Mouse (Mus musculus) liver, adult 2 months (tissue): ENCODE measurements at regions not wholly inside any gene's neighbourhood (a gene's known extent, or its start where the extent isn't known, plus 50 kb on each side); places are given as distances from the start of the nearest gene placed in this dataset.

Experiments used
- DNase-seq: peaks from one replicate; pipeline ENCODE4 v3.0.0-alpha.2; 2011; ENCODE audit warnings: low read depth, low spot score; ENCODE audit errors: extremely low read depth
- H3K27ac ChIP-seq: fragments of 200-500 bp; replicated peaks from 2 replicates; pipeline ENCODE4 v1.5.1; 2012; ENCODE audit warnings: low read depth, mild to moderate bottlenecking, control low read depth, inconsistent platforms, low read length; ENCODE audit not compliant: insufficient read depth
- H3K27me3 ChIP-seq: fragments of 200-500 bp; 2 replicates; pipeline ENCODE4 v1.6.1; 2012; ENCODE audit warnings: mild to moderate bottlenecking, moderate library complexity, low read length, inconsistent platforms; ENCODE audit not compliant: control insufficient read depth, insufficient read depth
- H3K36me3 ChIP-seq: fragments of 200-500 bp; 2 replicates; pipeline ENCODE4 v1.6.1; 2012; ENCODE audit warnings: low read length, inconsistent platforms; ENCODE audit not compliant: control insufficient read depth, insufficient read depth
- H3K4me1 ChIP-seq: fragments of 200-500 bp; 2 replicates; pipeline ENCODE4 v1.6.1; 2011; ENCODE audit warnings: low read length; ENCODE audit not compliant: control insufficient read depth, insufficient read depth
- H3K4me3 ChIP-seq: fragments of 200-500 bp; 2 replicates; pipeline ENCODE4 v1.5.1; 2011; ENCODE audit warnings: low read depth, mild to moderate bottlenecking, control low read depth, low read length, moderate library complexity; ENCODE audit not compliant: insufficient read depth
- H3K79me2 ChIP-seq: fragments of 200-500 bp; 2 replicates; pipeline ENCODE4 v1.6.1; 2012; ENCODE audit warnings: inconsistent platforms, mild to moderate bottlenecking, low read length, moderate library complexity; ENCODE audit not compliant: control insufficient read depth, insufficient read depth
- H3K9ac ChIP-seq: fragments of 200-500 bp; 2 replicates; pipeline ENCODE4 v1.6.1; 2012; ENCODE audit warnings: low read depth, mild to moderate bottlenecking, control low read depth, inconsistent platforms, low read length
- CTCF ChIP-seq: fragments of 200-500 bp; IDR thresholded peaks from 2 replicates; pipeline ENCODE4 v1.5.1; 2011; ENCODE audit warnings: low read depth, low read length, control low read depth
- POLR2A ChIP-seq: fragments of 200-500 bp; IDR thresholded peaks from 2 replicates; pipeline ENCODE4 v1.6.1; 2011; ENCODE audit warnings: low read length, control low read depth; ENCODE audit not compliant: insufficient read depth; ENCODE audit errors: extremely low read depth
- WGBS: fragments of 180-500 bp; shearing (Covaris S2); methylation state at CpG from one replicate; pipeline ENCODE4 v1.1.7; 2018; 5-methylcytosine and 5-hydroxymethylcytosine counted together

DNA sequence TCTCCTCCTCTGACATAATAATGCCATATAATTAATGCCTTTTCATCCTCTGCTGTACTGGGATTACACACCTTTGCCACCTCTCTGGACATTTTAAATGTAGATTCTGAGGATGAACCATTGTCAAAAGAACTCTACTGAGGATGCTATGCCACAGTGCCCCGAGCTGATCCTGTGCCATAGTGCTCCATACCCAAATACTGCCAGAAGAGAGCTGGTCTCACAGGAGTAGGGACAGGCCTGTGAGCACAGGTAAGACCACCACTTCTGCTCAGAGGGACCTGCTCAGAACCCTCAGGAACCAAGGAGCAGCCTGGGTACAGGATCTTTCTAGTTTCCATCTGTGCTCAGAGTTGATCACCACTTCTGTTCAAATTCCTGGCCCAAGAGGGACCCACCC, 174.8 kb upstream of the Mettl25 start:
- no peaks in the 10 kb centered on the region for H3K4me1 ChIP-seq
- no peak overlapping the region for H3K27ac ChIP-seq
- H3K36me3 ChIP-seq = no peaks in the 10 kb centered on the region
- no peaks in the 10 kb centered on the region for H3K27me3 ChIP-seq
- no peak overlapping the region for H3K4me3 ChIP-seq
- no peak for TF ChIP-seq POLR2A
- TF ChIP-seq CTCF = no peak
- no peak for DNase-seq
- no peaks in the 10 kb centered on the region for H3K79me2 ChIP-seq
- WGBS = 74% methylated on average over 1 of the region's 1 CpGs
- H3K9ac ChIP-seq = no peak overlapping the region

DNA sequence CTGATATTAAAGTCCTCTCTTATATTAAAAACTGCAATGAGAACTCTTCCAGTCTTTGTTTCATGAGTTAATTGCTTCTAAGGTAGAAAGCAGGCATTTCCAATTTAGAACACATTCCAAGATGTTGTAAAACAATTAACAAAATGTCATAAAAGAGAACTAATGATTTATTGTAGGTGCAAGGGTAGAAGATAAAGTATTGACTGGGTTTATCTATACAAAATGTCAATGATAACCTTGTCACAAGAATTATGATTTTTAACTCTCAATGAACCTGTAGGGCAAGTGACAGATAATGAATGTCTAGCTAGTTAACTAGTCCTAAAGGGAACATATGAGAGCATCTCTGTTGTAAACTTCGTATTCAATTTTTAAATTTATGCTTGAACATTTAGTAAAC, 174.3 kb upstream of the Mettl25 start:
- no peaks in the 10 kb centered on the region for H3K4me1 ChIP-seq
- WGBS = 50% methylated on average over 1 of the region's 1 CpGs
- no peaks in the 10 kb centered on the region for H3K27me3 ChIP-seq
- no peak overlapping the region for H3K27ac ChIP-seq
- H3K9ac ChIP-seq = no peak overlapping the region
- TF ChIP-seq CTCF = no peak
- TF ChIP-seq POLR2A = no peak
- no peak overlapping the region for H3K4me3 ChIP-seq
- no peak for DNase-seq
- H3K79me2 ChIP-seq = no peaks in the 10 kb centered on the region
- no peaks in the 10 kb centered on the region for H3K36me3 ChIP-seq

DNA sequence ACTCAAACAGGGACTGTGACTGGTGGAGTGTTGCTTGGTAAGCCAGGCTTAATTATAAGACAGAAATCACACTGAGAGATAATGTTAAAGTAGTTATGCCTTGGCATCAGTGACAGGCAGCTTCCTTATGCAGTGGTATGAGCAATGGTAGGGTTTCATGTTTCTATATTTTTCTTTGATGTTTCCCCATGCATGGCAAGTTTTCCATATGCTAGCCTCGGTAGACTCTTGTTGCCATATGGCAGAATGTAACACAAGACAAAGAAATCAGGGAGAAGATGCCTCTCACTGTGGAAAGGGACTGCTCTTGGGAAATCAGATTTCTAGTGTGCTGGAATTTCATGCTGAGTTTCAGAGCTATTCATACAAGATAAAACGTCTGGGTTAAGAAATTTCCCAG, 169.0 kb upstream of the Mettl25 start:
- Histone ChIP-seq H3K4me3 (no peak overlapping the region), H3K9ac (no peak overlapping the region), H3K36me3 (no peaks in the 10 kb centered on the region), H3K79me2 (no peaks in the 10 kb centered on the region), H3K4me1 (no peaks in the 10 kb centered on the region), H3K27me3 (no peaks in the 10 kb centered on the region), H3K27ac (no peak overlapping the region)
- 47% methylated on average over 2 of the region's 2 CpGs for WGBS
- TF ChIP-seq POLR2A (no peak), CTCF (no peak)
- no peak for DNase-seq

DNA sequence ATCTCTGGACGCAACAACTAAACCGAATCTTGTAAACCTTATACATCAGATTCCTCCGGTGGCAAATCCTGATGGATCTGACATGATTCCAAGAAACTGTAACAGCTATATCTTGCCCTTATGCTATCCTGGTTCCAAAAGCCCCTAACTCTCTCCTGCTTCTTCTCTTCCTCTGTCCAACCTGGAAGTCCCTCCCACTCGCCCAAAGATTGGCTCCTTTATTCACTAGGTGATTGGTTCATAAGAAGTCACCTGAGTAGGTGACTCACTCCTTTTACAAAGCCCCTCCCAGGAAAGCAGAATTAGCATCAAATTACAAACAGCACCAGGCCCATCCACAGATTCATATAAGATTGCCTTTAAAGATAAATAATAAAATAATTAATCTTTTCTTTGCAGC, 166.2 kb upstream of the Mettl25 start:
- Histone ChIP-seq H3K4me3 (no peak overlapping the region), H3K27me3 (no peaks in the 10 kb centered on the region), H3K9ac (no peak overlapping the region), H3K27ac (no peak overlapping the region), H3K79me2 (no peaks in the 10 kb centered on the region), H3K36me3 (no peaks in the 10 kb centered on the region), H3K4me1 (no peaks in the 10 kb centered on the region)
- no peak for TF ChIP-seq CTCF
- no peak for TF ChIP-seq POLR2A
- no peak for DNase-seq
- 81% methylated on average over 4 of the region's 4 CpGs for WGBS

DNA sequence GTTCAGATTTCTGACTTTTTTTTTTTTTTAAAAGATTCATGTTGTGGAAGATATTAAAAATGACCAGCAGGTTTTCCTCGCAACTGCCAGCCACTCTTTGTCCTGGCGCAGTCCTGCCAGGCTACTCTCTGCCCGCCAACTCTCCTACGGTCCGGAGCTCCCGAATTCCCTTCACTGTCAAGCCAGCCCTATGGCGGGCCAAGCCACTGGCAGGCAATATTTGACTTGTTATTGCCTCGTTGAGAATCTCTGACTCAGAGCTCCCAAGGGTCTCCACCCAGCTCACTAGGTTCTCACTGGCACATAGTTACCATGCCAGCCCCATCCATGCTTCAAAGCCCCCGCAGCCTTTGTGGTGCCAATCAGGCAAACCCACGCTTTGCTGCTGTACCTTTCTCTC, 165.7 kb upstream of the Mettl25 start:
- Histone ChIP-seq H3K9ac (no peak overlapping the region), H3K4me1 (no peaks in the 10 kb centered on the region), H3K4me3 (no peak overlapping the region), H3K27ac (no peak overlapping the region), H3K79me2 (no peaks in the 10 kb centered on the region), H3K36me3 (no peaks in the 10 kb centered on the region), H3K27me3 (no peaks in the 10 kb centered on the region)
- 90% methylated on average over 10 of the region's 10 CpGs for WGBS
- no peak for DNase-seq
- TF ChIP-seq POLR2A (no peak), CTCF (no peak)

DNA sequence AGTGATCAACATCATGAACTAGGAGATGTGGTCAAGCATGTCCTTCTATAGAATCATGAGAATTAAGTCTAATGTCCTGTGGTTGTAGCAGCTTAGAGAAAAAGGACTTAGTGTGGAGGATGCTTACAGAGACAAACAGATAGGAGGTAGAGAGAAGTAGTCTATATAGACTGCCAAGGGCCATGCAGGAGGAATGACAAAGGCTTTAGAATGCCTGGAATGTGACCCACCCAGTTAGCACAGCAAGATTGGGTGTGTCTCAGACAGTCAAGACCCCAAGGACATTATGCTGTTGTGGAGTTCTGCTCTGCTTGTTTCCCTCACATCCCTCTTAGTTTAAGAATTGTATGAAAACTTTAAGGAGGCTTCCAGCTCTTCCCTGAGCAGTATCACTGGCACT, 164.9 kb upstream of the Mettl25 start:
- no peaks in the 10 kb centered on the region for H3K79me2 ChIP-seq
- no peaks in the 10 kb centered on the region for H3K36me3 ChIP-seq
- TF ChIP-seq POLR2A = no peak
- no peak for TF ChIP-seq CTCF
- no peaks in the 10 kb centered on the region for H3K27me3 ChIP-seq
- no peak for DNase-seq
- H3K9ac ChIP-seq = no peak overlapping the region
- H3K27ac ChIP-seq = no peak overlapping the region
- no peak overlapping the region for H3K4me3 ChIP-seq
- H3K4me1 ChIP-seq = no peaks in the 10 kb centered on the region
